Mouse (Mus musculus): ENCODE results near the gene Bptf.
"Not testable (repeated sequence)": the region's sequence is repeated elsewhere in the genome, so short reads cannot be mapped to it uniquely, and the experiment has no call there.

The Bptf gene

DNA sequence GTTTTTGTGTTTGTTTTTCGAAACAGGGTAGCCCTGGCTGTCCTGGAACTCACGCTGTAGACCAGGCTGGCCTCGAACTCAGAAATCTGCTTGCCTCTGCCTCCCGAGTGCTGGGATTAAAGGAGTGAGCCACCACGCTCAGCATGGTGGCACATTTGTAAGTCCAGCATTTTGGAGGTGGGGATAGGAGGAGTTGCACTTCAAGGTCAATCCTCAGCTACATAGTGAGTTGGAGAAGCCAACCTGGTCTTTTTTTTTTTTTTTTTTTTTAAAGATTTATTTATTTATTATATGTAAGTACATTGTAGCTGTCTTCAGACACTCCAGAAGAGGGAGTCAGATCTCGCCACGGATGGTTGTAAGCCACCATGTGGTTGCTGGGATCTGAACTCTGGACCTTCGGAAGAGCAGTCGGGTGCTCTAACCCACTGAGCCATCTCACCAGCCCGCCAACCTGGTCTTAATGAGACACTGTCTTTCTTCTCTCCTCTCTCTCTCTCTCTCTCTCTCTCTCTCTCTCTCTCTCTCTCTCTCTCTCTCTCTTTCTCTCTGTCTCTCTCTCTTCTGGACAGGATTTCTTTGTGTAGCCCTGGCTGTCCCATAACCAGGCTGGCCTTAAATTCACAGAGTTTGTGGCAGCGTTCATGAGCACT, 116.3 kb downstream of the Bptf start:
- DNase-seq, result not testable (repeated sequence)

- no peak for DNase-seq
Measured at GRCm38 (mm10) chr11:107014597-107015309, 117.2 kb downstream of the Bptf start.

- DNase-seq, result no peak
Measured at GRCm38 (mm10) chr11:107014020-107014585, 117.8 kb downstream of the Bptf start.

DNA sequence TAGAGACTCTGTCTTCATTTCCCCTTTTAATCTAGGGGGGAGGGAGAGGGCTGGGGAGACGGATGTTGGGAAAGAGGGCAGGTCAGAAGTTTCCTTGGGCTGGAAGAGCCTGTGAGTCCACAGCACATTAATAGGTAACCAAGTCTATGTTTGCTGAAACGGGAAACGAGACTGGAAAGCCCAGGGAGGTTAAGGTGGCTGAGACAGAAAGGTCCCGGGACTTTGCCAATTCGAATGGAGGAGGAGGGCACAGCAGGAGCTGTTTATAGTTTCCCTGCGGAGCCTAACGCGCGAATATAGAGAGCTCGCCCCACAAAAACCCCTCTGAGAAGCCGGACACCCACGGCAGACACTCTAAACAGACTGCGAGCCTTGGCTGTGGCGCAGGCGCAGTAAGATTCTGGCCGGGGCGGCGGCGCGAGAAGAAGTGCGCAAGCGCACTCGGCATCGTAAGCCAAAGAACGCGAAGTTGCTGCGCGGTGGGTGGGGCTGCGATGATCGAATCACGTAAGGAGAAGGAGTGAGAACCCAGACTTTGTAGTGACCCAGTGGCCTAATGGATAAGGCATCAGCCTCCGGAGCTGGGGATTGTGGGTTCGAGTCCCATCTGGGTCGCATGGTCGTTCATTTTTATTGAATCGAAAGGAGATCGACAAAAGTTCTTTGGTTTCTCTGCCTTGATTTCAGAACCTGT, 119.5 kb downstream of the Bptf start:
- peak; percentile 96 for DNase-seq

DNA sequence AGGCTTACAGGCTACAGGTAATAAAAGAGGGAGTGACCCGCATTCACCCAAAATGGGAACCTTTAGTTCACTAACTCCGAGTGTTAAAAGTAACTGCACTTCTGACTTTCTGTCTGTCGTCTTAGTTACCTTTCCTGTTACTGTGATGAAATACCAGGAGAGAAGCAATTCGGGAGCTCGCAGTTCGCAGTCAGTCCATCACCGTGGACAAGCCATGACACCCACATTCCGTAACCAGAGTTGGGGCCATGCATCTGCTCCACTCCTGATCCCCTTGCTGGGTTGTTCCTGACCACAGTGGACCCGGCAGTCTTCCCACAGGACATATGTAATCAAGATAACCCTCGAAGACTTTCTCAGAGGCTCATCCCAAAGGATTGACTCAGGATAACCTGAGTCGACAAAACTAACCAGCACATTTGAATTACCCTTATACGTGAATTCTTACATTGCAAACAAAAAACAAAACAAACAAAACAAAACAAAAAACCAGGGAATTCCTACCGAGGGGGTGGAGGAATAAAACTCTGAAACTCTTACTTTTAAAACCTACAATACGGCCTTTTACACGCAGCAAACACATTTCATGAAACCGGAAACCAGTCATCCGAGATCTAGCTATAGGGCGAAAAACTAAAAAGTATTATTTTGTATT, 120.1 kb downstream of the Bptf start:
- DNase-seq, result no peak

GRCm38 (mm10) chr11:107011171-107011570, 120.8 kb downstream of the Bptf start:
- DNase-seq, result no peak

DNA sequence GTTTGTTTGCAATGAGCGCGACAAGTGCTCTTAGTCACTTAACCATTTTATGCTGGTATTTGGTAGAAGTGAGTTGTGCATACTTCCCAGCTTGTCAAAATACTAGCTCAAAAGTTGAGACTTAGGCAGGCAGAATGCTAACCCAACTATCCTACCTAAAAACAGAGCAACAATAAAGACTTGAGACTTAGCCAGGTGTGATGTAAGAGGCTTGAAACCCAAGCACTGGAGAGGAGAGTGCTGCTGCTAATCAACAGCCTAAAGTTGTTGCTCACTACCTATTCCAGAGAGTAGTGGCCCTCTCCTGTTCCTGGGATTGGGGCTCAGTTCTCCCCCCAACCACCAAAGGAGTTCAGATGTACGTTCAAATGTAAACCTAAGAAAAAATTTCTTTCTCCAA, 121.5 kb downstream of the Bptf start:
- DNase-seq, result no peak

DNA sequence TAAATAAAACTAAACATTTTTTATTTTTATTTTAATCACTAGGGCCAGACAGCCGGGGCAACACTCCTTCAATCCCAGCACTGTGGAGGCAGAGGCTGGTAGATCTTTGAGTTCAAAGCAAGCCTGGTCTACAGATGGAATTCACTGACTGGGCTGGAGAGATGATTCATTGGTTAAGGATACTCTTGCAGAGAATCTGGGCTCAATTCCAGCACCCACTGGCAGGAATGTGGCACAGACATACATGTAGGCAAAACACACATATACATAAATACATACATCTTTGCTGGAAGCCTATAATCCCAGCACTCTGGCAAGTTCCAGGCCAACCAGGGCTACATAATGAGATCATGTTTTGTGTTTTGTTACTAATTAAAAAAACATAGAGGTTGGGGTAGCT, 126.4 kb downstream of the Bptf start:
- no peak for DNase-seq

DNA sequence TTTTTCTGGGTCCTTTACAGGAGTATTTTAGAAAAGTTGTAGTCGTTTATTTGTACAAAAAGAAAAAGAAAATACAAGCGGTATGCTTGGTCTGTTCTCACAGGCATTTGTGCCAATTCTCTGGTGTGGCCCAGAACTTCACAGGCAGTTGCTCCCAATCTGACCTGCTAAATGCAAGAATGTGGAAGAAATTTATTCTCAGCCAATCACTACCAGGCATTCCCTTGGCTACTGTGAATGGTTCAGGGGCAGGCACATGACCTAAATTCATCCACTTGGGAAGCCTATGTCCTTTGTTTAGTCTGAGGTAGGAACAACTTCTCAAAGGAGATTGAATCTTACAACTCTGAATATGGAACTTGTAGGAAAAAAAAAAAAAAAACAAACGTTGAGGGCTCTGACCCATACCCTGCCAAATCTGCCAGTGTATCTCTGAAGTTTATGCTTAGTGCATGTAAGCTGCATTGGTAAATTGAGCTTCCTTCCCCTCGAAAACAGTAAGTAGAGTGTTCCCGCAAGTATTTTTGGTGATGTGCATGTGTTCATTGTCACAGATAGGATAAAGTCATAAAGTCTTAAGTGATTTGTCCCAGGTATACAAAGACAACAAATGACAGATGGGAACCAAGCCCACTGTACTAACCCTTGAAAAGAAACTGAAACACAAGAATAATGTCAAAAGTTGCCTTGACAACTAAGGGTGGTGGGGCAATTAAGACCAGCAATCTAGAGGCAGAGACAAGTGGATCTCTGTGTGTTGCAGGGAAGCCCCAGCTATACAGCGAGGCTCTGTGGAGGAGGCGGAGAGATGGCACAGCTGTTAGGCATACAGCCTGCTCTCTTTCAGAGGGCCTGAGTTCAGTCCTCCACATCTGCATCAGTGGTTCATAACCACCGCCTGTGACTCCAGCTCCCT, 129.9 kb downstream of the Bptf start:
- DNase-seq, result no peak

GRCm38 (mm10) chr11:106999949-107000513, 131.9 kb downstream of the Bptf start:
- no peak for DNase-seq

DNA sequence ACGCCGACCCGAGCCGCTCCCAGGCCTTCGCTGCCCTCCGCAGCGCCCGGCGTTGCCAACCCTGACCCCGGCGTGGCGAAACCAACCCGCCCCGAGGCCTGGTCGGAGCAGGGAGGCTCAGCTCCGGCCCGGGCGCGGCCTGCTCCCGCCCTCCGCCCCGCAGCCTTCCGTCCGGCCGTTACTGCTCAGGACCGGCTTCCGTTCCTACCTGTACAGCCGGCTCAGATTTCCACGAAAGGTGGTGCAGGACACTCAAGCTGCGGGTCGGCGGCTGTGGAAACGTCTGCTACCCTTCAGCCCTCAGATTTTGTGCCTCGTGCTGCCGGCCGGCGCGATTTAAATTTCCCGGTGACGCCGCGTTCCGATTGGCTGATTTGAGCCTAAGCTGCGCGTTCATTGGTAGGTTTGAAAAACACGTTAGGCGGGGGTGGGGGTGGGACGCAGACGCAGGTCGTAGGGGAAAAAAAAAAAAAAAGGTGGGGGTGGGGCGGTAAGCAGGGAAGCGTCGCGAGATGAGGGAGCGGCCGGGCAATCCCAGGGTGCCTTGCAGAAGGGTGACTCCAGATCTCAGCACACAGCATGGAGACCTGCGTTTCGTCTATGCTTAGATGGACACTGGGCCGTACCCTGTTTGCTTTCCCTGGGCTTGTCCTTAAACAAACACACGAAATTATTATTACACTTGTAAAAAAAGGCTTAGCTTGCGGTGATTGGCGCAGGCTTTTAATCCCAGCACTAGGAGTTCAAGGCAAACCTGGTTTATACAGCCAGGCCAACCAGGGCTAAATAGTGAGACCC, 132.6 kb downstream of the Bptf start, which contains the start of gene Kpna2:
Gene Kpna2 (minus strand): TSS at position 391 of the 798 bp plus-strand sequence.
- DNase-seq, result peak; percentile 90

- DNase-seq, result peak; percentile 14
Measured at GRCm38 (mm10) chr11:106998651-106999150, 133.2 kb downstream of the Bptf start.

GRCm38 (mm10) chr11:106997976-106998375, 134.0 kb downstream of the Bptf start:
- no peak for DNase-seq

- not testable (repeated sequence) for DNase-seq
Measured at GRCm38 (mm10) chr11:106996492-106996891, 135.4 kb downstream of the Bptf start.

DNA sequence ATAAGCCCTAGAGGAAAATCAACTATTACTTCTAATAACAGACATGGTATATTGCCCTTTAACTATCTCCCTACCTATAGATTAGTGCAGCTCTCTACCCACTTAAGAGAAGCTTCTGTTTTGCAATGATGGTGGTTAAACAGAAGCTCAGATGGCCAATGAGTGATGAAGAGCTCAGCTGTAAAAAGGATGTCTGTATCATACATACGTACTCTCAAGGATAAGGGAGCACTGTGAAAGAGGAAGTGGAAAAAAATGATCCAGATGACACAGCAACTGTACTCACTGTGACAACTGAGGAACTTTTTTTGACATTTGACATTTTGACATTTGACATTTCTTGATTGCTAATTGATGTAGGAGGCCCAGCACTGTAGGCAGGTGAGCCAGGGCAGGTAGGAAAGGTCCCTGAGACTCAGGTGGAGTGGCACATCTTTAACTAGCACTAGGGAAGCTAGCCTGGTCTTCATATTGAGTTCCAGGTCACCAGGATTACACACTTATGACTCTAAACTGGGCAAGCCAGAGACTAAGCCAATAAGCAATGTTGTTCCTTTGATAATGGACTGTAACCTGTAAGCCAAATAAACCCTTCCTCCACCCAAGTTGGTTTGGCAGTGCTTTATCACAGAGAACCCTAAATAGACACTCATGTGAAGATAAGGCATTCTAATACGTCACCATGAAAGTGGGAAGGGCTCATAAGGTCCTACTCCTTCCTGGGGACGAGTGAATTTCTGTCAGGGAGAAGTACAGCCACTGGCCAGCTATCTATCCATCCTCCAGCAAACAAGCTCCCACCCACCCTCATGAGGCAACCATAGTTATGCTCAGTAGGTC, 137.5 kb downstream of the Bptf start:
- no peak for DNase-seq

DNA sequence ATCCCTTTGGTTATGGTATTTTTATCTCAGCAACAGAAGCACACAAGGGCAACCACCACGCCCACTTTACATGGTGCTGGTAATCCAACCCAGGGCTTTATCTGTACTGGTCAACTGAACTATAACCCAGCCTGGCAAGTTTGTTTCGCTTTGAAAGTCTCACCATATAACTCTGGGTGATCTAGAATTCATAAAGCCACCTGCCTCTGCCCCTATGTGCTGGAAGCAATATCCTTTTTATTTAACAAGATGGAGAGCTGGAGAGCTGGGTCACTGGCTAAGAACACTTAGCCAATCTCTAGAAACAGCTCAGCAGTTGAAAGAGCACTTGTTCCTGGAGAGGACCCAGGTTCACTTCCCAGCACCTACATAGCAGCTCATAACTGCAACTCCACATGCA, 144.5 kb downstream of the Bptf start:
- DNase-seq, result no peak

DNA sequence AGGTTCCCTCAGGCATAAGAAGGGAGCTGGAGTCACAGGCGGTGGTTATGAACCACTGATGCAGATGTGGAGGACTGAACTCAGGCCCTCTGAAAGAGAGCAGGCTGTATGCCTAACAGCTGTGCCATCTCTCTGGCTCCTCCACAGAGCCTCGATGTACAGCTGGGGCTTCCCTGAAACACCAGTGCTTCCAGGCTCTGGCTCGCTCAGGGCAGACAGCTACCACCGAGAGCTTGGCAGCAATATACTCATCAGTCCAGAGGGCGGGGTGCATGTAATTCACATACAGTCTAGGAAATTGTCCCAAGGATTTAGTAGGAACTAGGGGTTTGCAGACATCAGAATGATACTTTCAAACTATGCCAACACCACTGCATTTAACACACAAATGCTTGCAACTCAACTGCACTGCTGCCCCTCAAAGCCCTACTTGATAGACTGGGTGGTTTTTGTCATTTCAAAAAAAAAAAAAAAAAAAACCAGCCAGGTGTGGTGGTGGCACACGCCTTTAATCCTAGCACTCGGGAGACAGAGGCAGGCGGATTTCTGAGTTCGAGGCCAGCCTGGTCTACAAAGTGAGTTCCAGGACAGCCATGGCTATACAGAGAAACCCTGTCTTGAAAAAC, 145.8 kb downstream of the Bptf start:
- DNase-seq, result not testable (repeated sequence)

Measured in right cerebral cortex, postnatal 4 days (tissue).